Mouse (Mus musculus): ENCODE results near the gene Ndfip2.

DNA sequence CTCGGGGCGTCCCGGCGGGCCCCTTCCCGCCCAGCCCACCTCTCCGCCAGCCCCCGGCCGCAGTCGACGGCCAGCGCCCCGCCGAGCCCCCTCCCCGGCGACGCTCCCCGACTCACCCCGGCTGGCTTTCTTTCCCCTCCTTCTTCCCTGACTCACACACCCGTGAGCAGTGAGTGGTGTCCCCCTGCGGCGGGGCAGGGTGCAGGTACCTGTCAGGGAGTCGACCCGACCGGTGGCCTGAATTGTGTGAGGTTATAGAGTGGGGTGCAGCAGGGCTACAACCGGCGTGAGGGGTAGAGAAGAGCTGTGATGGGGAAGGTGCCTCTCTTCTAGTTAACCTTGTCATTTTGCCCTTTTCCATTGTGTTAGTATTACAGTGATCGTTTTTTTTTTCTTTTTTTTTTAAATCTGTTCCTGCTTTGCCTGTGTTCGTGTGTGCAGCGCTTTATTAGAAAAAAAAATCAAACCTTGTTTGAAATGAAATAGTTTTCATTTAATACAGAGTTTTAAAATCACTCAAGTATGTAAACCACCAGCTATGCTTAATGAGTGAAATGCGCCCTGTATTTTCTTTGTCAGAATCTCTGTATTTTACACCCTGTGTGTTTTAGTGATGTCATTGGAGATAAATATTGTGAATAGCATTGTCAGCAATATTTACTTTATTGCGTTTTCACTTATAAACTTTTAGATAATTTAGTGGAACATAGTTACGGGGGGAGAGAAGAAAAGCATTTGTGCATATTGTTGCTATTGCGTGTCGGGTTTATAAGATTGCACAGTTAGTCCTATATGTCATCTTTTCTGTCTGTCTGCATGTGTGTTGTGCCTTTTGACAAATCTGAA lies 885 bp downstream of the Ndfip2 start:
- no peak for TF ChIP-seq POLR2A (IDR thresholded peaks at IDR 0.05; ENCODE audit: insufficient read depth, low read length)
- TF ChIP-seq CTCF (IDR thresholded peaks at IDR 0.05; ENCODE audit: low read depth, low read length) = no peak
- no peak for TF ChIP-seq EP300 (IDR thresholded peaks at IDR 0.05; ENCODE audit: insufficient read depth, low read depth, low read length)

Data from ES-Bruce4 (cell line).